Comparison of ENCODE assay signal across 34 mouse cellular contexts in the genomic region with DNA sequence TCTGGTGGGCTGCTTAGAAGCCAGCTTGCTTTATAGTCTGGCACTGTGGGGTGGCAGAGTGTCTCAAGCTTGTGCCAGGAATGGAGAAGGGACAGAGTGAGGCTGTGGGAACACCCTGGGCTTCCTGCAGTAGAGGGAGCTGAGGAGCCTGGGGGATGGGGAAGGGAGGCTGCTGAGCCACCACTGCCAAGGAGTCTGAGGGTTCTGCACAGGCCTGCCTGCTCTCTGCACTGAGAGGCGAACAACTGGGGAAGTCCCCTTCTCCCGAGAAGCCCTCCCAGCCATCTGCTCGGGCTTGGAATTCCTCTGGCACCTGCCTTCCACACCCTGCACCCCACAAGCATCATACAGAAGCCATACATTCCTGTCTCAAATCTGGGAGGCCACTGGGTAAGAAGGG. TPM values are rescaled to one million over a fixed set of nuclear protein-coding genes. Genes with fewer than 3 reads are reported as not detected.
DNase-seq lines count a peak whose midpoint lies in the region; ATAC-seq lines count a peak whose summit lies in the region.
"Had no signal": no experiment of that assay in that cellular context is flagged by ENCODE, and none has a peak within 500 bp of the region (broad histone marks: within the 10 kb centered on the region; RNA-seq: fewer than 3 reads in every experiment).

No protein-coding gene starts in this region.

- H3K36me3 ChIP-seq in midbrain, embryonic 10.5 days, result no peaks in the 10 kb centered on the region
- H3K36me3 ChIP-seq in midbrain, embryonic 14.5 days (ENCODE audit: control insufficient read depth, insufficient read depth, low read length), result no peaks in the 10 kb centered on the region
- H3K36me3 ChIP-seq in embryonic facial prominence, embryonic 15.5 days, result no peaks in the 10 kb centered on the region
- H3K36me3 ChIP-seq: forebrain, embryonic 15.5 days; hindbrain, embryonic 12.5 days; limb, embryonic 12.5 days; liver, embryonic 15.5 days; midbrain, embryonic 15.5 days had no signal

- H3K27me3 ChIP-seq in midbrain, embryonic 10.5 days (ENCODE audit: low read depth, poor library complexity, severe bottlenecking), result peaks cover 64% of the 10 kb centered on the region
- H3K27me3 ChIP-seq in midbrain, embryonic 14.5 days (ENCODE audit: control insufficient read depth, insufficient read depth, low read length), result 0 out of 2 replicates have a peak, but pooled peaks cover 3% of the 10 kb centered on the region
- H3K27me3 ChIP-seq in embryonic facial prominence, embryonic 15.5 days, result peaks cover under 1% of the 10 kb centered on the region; the same call in 1 of the 2 replicates
- H3K27me3 ChIP-seq: forebrain, embryonic 15.5 days; midbrain, embryonic 15.5 days had no signal

- H3K27ac ChIP-seq in midbrain, embryonic 10.5 days (replicated peaks), result peak overlapping the region; percentile 39; the same call in 1 of the 2 replicates
- no peak overlapping the region for H3K27ac ChIP-seq in midbrain, embryonic 14.5 days (replicated peaks; ENCODE audit: low read depth, low read length)
- H3K27ac ChIP-seq in embryonic facial prominence, embryonic 15.5 days (replicated peaks), result no peak overlapping the region
- H3K27ac ChIP-seq: forebrain, embryonic 15.5 days; hindbrain, embryonic 12.5 days; limb, embryonic 12.5 days; liver, embryonic 15.5 days; macrophage; midbrain, embryonic 15.5 days had no signal

- H3K4me1 ChIP-seq in midbrain, embryonic 10.5 days, result peaks cover 34% of the 10 kb centered on the region
- peaks cover 13% of the 10 kb centered on the region; the same call in 1 of the 2 replicates for H3K4me1 ChIP-seq in midbrain, embryonic 14.5 days (ENCODE audit: control insufficient read depth, insufficient read depth, low read length)
- peaks cover 6% of the 10 kb centered on the region for H3K4me1 ChIP-seq in embryonic facial prominence, embryonic 15.5 days

- DNase-seq in frontal cortex, postnatal 10 days (ENCODE audit: low spot score in 2 of 2), result no peak
- DNase-seq in midbrain, embryonic 10.5 days (ENCODE audit: low spot score), result no peak
- no peak for DNase-seq in midbrain, embryonic 14.5 days
- no peak for DNase-seq in adrenal gland, postnatal 36 days
- DNase-seq: B cell, adult 2 months; cerebellum, adult 11-12 months; cerebellum, adult 9-11 months; gastrocnemius, postnatal 25 days; heart, adult 11 months; heart, postnatal 36 days; kidney, adult 9 months; kidney, postnatal 10 days; layer of hippocampus, postnatal 36 days; retina, postnatal 1 day; right cerebral cortex, postnatal 14 days had no signal

- no peak overlapping the region for H3K4me3 ChIP-seq in midbrain, embryonic 10.5 days
- H3K4me3 ChIP-seq in midbrain, embryonic 14.5 days (replicated peaks; ENCODE audit: low read depth, low read length), result no peak overlapping the region
- H3K4me3 ChIP-seq in embryonic facial prominence, embryonic 15.5 days (replicated peaks), result no peak overlapping the region
- H3K4me3 ChIP-seq: forebrain, embryonic 15.5 days; hindbrain, embryonic 12.5 days; limb, embryonic 12.5 days; liver, embryonic 15.5 days; midbrain, embryonic 15.5 days had no signal

- H3K9me3 ChIP-seq in midbrain, embryonic 10.5 days (replicated peaks), result no peaks in the 10 kb centered on the region
- H3K9me3 ChIP-seq in midbrain, embryonic 14.5 days (ENCODE audit: control insufficient read depth, low read length), result no peaks in the 10 kb centered on the region
- H3K9me3 ChIP-seq in embryonic facial prominence, embryonic 15.5 days (replicated peaks), result no peaks in the 10 kb centered on the region
- H3K9me3 ChIP-seq: forebrain, embryonic 15.5 days; hindbrain, embryonic 12.5 days; limb, embryonic 12.5 days; liver, embryonic 15.5 days; midbrain, embryonic 15.5 days had no signal

- peak; percentile 57 for ATAC-seq in frontal cortex, adult (ENCODE audit: low TSS enrichment)
- no peak for ATAC-seq in midbrain, embryonic 14.5 days (ENCODE audit: low FRiP score, low TSS enrichment)
- peak; percentile 41; the same call in 1 of the 2 replicates for ATAC-seq in embryonic facial prominence, embryonic 15.5 days (ENCODE audit: insufficient number of reproducible peaks, low FRiP score, low TSS enrichment, low read depth)
- ATAC-seq: forebrain, embryonic 15.5 days; intestine, postnatal 0 days; midbrain, embryonic 15.5 days had no signal

- no peak overlapping the region for H3K9ac ChIP-seq in midbrain, embryonic 14.5 days (replicated peaks; ENCODE audit: low read length)
- H3K9ac ChIP-seq in embryonic facial prominence, embryonic 15.5 days, result no peak overlapping the region
- H3K9ac ChIP-seq: forebrain, embryonic 15.5 days; hindbrain, embryonic 12.5 days; limb, embryonic 12.5 days; liver, embryonic 15.5 days; midbrain, embryonic 15.5 days had no signal

- WGBS in midbrain, embryonic 10.5 days, result 55% methylated on average over 3 of the region's 3 CpGs
- 55% methylated on average over 3 of the region's 3 CpGs for WGBS in midbrain, embryonic 14.5 days
- 36% methylated on average over 3 of the region's 3 CpGs for WGBS in embryonic facial prominence, embryonic 15.5 days

- no peak overlapping the region for H3K4me2 ChIP-seq in midbrain, embryonic 14.5 days (ENCODE audit: low read length)
- H3K4me2 ChIP-seq in embryonic facial prominence, embryonic 15.5 days (replicated peaks), result no peak overlapping the region
- H3K4me2 ChIP-seq: forebrain, embryonic 15.5 days; heart, embryonic 11.5 days; hindbrain, embryonic 12.5 days; limb, embryonic 12.5 days; liver, embryonic 15.5 days; midbrain, embryonic 15.5 days had no signal

RNA-seq across cellular contexts. Expression of a gene that starts 13.8 kb away (rescaled TPM):
- polyA plus RNA-seq in midbrain, embryonic 10.5 days (2016; fragmentation: Nextera tagmentation; extraction: Ambion mirVana), result 633 and 659 TPM in 2 replicates
- 594 and 613 TPM in 2 replicates for polyA plus RNA-seq in midbrain, embryonic 14.5 days (2014; fragmentation: Nextera tagmentation; extraction: Ambion mirVana)
- polyA plus RNA-seq in embryonic facial prominence, embryonic 15.5 days (2015; fragmentation: Nextera tagmentation; extraction: Ambion mirVana), result 718 and 720 TPM in 2 replicates
- total RNA-seq in adrenal gland, postnatal 36 days (2021), result 100 to 1,000 TPM; 461 to 465 TPM

RNA-seq across cellular contexts. Expression of a gene that starts 33.7 kb away (rescaled TPM):
- polyA plus RNA-seq in midbrain, embryonic 10.5 days (2016; fragmentation: Nextera tagmentation; extraction: Ambion mirVana), result 46.8 and 52.2 TPM in 2 replicates
- 23.7 and 26.7 TPM in 2 replicates for polyA plus RNA-seq in midbrain, embryonic 14.5 days (2014; fragmentation: Nextera tagmentation; extraction: Ambion mirVana)
- 30.6 and 31.3 TPM in 2 replicates for polyA plus RNA-seq in embryonic facial prominence, embryonic 15.5 days (2015; fragmentation: Nextera tagmentation; extraction: Ambion mirVana)
- 10 to 100 TPM; 25.2 to 29.2 TPM for total RNA-seq in adrenal gland, postnatal 36 days (2021)

RNA-seq across cellular contexts. Expression of a gene that starts 39.6 kb away (rescaled TPM):
- 116 and 131 TPM in 2 replicates for polyA plus RNA-seq in midbrain, embryonic 10.5 days (2016; fragmentation: Nextera tagmentation; extraction: Ambion mirVana)
- 87.7 and 108 TPM in 2 replicates for polyA plus RNA-seq in midbrain, embryonic 14.5 days (2014; fragmentation: Nextera tagmentation; extraction: Ambion mirVana)
- polyA plus RNA-seq in embryonic facial prominence, embryonic 15.5 days (2015; fragmentation: Nextera tagmentation; extraction: Ambion mirVana), result 82.3 and 82.8 TPM in 2 replicates
- 10 to 100 TPM; 46.1 to 60.7 TPM for total RNA-seq in adrenal gland, postnatal 36 days (2021)

RNA-seq across cellular contexts. Expression of a gene that starts 48.7 kb away (rescaled TPM):
- polyA plus RNA-seq in midbrain, embryonic 10.5 days (2016; fragmentation: Nextera tagmentation; extraction: Ambion mirVana), result 5.3 and 8.7 TPM in 2 replicates
- 0.43 and 0.46 TPM in 2 replicates for polyA plus RNA-seq in midbrain, embryonic 14.5 days (2014; fragmentation: Nextera tagmentation; extraction: Ambion mirVana)
- polyA plus RNA-seq in embryonic facial prominence, embryonic 15.5 days (2015; fragmentation: Nextera tagmentation; extraction: Ambion mirVana), result 2.5 and 3.4 TPM in 2 replicates
- not detected for total RNA-seq in adrenal gland, postnatal 36 days (2021)
- total RNA-seq: adrenal gland, adult 18-20 months; adrenal gland, postnatal 4 days; common myeloid progenitor, adult 5-6 weeks; gastrocnemius, postnatal 25 days; heart, postnatal 36 days; layer of hippocampus, postnatal 36 days; liver, adult 2 months; megakaryocyte-erythroid progenitor cell, adult 5-6 weeks had no signal
- polyA plus RNA-seq: heart, embryonic 11.5 days; heart, embryonic 16.5 days; intestine, postnatal 0 days; large intestine, adult 2 months; liver, adult 2 months; liver, embryonic 15.5 days; macrophage; small intestine, adult 2 months; stomach, embryonic 14.5 days had no signal

RNA-seq across cellular contexts. Expression of a gene that starts 49.8 kb away (rescaled TPM):
- polyA plus RNA-seq in midbrain, embryonic 10.5 days (2016; fragmentation: Nextera tagmentation; extraction: Ambion mirVana), result 98.5 and 115 TPM in 2 replicates
- 205 and 261 TPM in 2 replicates for polyA plus RNA-seq in midbrain, embryonic 14.5 days (2014; fragmentation: Nextera tagmentation; extraction: Ambion mirVana)
- 111 and 113 TPM in 2 replicates for polyA plus RNA-seq in embryonic facial prominence, embryonic 15.5 days (2015; fragmentation: Nextera tagmentation; extraction: Ambion mirVana)
- total RNA-seq in adrenal gland, postnatal 36 days (2021), result 10 to 100 TPM; 62.2 to 68.3 TPM
